Mouse (Mus musculus) thymus, postnatal 10 days (tissue): Measurements from ENCODE around the gene Frs3.

Experiments
- DNase-seq, 2 experiments: peaks; one replicate each; pipeline ENCODE4 v3.0.0; 2021; ENCODE audit warnings: low spot score in 2 of 2

Gene Frs3

DNA sequence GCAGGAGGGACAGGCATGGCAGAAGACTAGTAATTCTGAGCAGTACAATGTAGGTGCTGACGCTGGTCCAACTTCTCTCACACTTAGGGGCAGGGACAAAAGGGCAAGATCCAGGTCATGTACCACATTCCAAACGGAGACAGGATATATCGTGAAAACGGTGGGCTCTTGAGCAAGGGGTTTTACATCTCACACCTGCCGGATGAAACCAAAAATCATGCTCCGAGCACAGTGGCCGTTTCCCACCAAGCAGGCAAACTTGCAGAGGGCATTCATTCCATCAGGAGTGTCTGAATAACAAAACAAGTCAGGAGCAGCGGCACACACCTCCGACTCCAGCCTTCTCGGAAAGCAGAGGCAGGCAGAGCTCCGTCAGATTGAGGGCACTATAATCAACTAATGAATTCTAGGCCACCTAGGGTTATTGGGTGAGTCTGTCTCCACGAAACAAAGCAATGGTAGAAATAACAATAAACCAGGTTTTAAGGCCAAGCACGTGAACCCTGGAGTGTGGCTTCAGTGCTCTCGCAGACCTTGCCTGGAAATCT, 46.8 kb downstream of the Frs3 start:
- DNase-seq: no peak

GRCm38 (mm10) chr17:47736856-47737255, 48.0 kb downstream of the Frs3 start, which contains the start of gene Tfeb:
Tfeb (plus strand) TSS chr17:47737030.
- DNase-seq: peak; percentile 93 to 99

DNA sequence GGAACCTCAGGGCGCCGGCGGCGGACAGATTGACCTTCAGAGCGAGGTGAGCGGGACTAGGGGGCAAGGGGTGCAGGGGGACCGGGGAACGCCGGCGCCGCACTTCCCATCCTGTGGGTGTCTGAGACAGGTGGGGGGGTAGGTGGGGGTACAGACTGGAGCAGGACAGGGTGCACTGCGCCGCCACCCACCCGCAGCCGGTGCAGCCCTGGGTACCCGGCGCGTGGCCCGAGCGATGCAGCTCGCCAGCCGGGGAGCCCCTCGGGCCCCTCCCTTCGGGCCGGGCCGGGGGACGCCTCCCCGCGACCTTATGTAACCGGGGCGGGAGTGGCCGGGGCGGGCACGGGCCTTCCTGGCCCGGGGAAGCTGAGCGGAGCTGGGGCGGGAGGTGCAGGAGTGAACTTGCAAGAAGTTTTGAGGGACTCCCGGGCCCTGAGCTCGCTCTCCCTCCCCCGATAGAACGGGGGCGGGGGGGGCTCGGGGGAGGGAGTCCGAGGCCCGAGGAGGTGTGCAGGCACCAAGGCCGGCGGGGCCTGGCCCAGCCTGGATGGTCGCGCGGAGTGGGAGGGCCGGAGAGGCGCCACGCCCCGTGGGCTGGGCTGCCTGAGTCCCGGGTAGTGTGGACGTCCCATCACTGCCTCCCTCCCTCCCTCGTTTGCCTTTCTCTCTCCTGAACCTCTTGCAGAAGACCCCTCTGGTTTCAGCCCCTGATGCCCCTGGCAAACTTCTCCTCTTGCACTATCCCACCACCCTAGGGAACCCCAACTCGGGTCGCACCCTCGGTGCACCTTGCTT, 48.6 kb downstream of the Frs3 start:
- DNase-seq: peak; percentile 32 to 44

DNA sequence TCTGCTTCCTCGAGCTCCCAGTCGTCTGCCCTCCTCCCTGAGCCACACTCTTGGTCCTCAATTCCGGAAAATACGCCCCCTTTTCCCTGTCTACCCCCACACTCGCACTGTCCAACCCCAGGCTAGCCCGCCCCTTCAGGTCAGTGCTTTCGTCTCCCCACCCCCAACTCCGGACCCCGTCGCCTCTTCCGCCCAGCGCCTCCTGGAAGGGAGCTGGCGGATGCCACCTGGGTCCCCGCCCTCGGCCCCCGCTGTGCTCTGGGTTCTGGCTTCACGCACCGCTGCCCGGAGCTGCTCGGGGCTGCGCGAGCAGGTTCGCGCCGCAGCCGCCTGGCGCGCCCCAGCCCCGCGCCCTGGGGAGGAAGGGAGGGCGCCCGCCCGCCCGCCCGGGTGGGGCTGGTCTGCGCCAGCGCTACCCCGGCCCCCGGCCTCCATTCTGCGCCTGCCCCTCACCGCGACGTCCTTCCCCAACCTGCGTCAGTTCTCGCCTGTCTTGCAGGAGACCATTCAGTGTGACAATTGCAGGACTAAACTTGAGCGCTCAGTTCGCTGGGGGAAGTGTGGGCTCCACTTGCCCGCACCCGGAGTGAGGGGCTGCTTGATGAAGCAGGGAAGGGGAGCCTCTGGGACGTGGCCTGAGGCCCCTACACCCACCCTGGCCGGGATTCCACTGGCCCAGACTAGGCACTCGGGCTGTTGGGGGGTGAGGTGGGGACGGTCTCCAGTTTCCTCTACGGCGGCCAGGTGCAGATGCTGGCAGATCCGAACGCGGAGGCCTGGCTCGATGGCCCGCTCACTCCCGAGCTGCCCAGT, 49.4 kb downstream of the Frs3 start:
- peak; percentile 40 to 48 for DNase-seq

DNA sequence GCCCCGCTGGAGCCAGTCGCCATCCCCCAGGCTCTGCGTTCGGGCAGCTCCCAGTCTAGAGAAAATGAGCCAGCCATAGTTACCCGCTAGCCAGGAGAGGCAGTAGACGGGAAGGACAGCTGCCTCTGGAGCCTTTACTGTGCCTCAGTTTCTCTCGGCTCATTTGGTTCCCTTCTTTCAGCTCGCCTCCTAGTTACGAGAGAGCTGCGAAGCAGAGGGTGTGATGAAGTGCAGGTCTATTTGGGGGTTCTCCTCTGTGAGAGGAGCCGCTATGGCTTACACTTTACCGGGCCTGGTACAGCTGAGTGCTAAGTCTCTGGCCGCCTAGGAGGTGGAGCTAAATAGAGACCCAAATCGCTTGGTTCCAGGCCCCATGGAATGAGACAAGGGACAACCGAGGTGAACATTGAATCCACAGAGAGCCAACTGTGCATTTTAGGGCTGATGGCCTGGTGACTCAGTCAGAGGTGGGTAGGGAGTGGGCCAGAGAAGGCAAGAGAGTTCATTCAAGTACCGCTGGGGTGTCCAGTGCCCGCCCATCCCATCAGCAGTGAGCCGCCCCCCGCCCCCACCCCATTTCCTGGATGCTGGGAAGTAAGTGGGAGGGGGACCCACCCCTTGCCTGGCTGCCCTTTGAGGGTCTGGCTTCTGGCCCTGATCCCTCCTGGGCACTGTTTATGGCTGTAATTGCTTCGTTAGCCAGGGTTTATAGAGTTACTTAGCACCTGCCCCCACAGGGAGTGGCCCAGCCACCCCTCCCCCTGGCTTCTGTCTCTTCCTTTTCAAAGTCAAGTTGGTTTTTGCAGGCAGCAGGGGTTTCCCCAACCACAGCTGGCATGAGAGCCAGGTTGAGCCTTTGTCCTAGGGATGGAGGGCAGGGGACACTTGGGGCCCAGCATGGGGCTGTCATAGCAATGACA, 50.3 kb downstream of the Frs3 start:
- DNase-seq: peak; percentile 20 to 24

DNA sequence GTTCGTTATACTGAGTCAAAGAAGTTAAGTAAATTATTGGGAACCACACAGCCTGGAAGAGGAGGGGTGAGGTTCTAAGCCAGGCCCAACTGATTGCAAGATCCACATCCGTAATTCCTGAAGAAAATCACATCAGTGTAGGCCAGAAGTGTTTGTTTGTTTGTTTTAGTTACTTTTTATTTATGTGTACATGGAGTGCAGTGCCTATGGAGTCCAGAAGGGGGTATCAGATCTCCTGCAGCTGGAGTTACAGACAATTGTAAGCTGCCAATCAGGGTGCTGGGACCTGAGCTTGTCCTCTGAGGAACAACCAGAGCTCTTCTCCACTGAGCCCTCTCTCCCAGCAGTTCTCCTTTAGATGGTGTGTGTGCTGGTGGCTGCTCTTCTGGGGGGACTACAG, 51.4 kb downstream of the Frs3 start:
- no peak for DNase-seq

- DNase-seq: peak in 1 of 2 experiments; percentile 33
These were observed 54.3 kb downstream of the Frs3 start for GRCm38 (mm10) chr17:47742991-47743734.

GRCm38 (mm10) chr17:47744086-47744485, 55.3 kb downstream of the Frs3 start:
- no peak for DNase-seq

- DNase-seq: peak in 1 of 2 experiments; percentile 35
These were observed 56.0 kb downstream of the Frs3 start for GRCm38 (mm10) chr17:47744746-47745368.

DNA sequence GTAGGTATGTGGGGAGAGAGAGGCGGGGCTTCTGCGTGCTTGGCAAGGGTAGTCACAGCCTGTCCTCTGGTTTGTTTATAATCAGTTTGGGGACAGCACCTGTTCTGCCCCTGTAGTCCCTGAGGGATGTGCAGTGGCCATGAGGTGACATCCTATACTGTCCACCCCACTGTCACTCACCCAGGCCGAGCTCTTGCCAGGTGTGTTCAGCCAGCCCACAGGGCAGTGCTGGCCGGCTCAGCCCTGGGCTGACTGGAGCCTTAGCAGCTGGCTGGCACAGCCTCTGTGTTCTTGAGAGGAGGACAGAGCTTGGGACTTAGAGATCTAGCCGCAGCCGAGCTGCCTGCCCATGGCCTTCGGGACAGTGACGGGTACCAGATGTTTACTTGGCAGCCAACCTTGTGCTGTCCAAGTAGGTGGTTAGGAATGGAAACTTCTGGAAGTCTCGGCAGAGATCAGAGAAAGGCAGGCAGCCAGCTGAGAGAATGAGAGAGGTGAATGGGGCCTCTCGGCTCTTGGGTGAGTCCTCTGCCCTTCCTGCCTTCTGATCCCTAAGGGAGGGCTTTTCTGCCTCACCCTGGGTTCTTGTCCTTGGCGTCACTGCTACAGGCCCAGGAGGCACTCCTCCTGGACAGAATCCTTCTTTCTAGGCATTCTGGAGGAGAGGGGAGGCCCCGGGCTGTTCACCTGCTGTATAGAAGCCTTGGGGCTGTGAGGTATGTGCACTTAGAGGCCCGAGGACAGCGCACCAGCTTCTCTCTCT, 60.1 kb downstream of the Frs3 start:
- no peak for DNase-seq

DNA sequence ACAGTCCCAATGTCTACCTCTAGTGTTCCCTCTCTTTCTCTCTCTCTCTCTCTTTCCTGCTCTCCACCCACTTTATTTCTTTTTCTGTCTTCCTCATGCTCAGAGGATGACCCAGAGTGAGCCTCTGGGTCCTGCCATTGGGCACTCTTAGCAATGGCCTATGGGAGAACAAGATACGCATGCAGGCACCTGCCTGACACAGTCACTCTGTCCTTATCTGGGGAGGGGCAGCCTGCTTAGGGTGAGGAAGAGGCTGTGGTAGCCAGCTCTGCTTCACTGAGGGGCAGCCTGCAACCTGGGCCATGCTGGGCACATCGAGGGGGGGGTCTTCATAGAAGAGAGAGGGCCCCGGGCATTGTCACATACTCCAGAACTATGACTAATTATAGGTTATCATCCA, 60.8 kb downstream of the Frs3 start:
- no peak for DNase-seq

- no peak for DNase-seq
These were observed 61.3 kb downstream of the Frs3 start for GRCm38 (mm10) chr17:47750101-47750500.

DNA sequence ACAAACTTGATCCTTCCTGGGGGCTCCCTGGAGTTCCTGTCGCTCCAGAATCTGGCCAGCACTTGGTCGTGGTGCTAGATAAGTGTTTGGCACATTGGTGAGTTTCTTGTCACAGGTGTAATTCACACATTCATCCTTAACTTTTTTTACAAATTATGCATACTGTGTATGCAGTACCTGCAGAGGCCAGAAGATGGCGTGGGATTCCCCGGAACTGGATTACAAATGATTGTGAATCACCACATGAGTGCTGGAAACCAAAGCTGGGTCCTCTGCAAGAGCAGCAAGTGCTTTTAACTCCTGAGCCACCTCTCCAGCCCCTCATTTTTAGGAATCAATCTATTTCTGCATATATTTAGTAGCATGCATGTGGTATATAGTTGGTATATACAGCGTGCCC, 63.0 kb downstream of the Frs3 start:
- no peak for DNase-seq

GRCm38 (mm10) chr17:47753130-47753775, 64.4 kb downstream of the Frs3 start:
- no peak for DNase-seq
